Mouse (Mus musculus): Measurements from ENCODE around the gene Npdc1. TPM values are rescaled to one million over a fixed set of nuclear protein-coding genes. Genes with fewer than 3 reads are reported as not detected.
A peak's percentile ranks its signal among the peaks of the same experiment; 100 is the strongest.

The Npdc1 gene
- polyA plus RNA-seq, 1 experiment from 2014 or later: 42.5 TPM

DNA sequence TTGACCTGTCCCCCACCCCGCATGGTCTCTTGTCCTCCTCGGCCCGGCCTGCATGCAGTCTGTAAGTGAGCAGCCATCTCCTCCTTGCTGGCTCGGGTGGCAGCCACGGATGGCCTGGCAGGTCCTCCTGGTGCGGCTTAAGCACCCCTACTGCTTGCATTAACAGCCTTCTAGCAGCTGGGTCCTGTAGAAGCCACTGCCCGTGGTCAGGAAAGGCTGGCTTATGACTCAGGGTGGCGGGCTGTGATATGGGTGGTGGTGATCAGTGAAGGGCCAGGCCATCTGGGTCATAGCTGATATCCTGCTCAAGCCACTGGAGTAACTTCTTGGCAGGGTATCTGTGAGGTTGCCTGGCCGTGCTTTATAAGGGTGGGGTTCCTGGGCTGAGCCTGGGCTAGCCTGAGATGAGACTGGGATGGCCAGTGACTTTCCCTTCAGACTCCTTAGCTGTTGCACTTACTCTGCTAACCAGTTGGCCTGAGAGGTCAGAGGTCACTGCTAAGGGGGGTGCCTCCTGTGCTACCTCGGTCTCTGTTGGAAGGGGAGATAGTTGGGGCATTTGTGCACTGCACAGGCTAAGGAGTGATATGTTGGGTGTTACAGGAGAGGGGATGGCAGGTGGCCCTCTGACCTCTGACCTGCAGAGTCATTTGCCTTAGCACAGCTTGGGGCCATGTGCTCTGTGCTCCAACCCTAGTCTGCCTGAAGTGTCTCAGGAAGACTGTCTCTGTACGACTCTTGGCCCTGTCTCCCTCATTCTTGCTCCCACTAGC is 33.4 kb downstream of the Npdc1 start:
- Histone ChIP-seq H3K9me3 (no peaks in the 10 kb centered on the region), H3K4me1 (peaks cover 8% of the 10 kb centered on the region)
- 74% methylated on average over 11 of the region's 11 CpGs for WGBS

DNA sequence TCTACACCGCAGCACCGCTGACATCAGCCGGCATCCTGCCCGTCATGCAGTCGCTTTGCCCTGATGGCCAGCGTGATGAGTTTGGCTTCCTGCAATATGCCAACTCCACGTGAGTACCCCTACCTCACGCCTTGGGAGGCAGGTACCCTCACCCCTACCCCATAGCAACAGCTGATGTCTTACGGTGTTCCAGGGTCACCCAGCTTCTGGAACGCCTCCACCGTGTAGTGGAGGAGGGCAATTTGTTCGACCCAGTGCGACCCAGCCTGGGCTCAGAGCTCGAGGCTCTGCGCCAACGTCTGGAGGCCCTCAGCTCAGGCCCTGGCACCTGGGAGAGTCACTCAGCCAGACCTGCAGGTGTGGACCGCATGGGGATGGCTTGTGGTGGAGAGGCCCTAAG is 34.0 kb downstream of the Npdc1 start:
- H3K4me3 ChIP-seq: no peak overlapping the region
- H3K9ac ChIP-seq: peak overlapping the region; percentile 3; the same call in 1 of the 2 replicates
- WGBS: 89% methylated on average over 17 of the region's 17 CpGs
- no peak overlapping the region for H3K4me2 ChIP-seq
- no peak overlapping the region for H3K27ac ChIP-seq
- H3K9me3 ChIP-seq: no peaks in the 10 kb centered on the region
- peaks cover 24% of the 10 kb centered on the region for H3K27me3 ChIP-seq
- no peak for ATAC-seq (ENCODE audit: insufficient number of reproducible peaks, insufficient read depth, low FRiP score, low TSS enrichment, low read depth)
- peaks cover 8% of the 10 kb centered on the region for H3K4me1 ChIP-seq
- peaks cover 9% of the 10 kb centered on the region; the same call in 1 of the 2 replicates for H3K36me3 ChIP-seq

More for the DNA sequence above, 33.4 kb downstream of the Npdc1 start:
- Histone ChIP-seq H3K27me3 (peaks cover 24% of the 10 kb centered on the region), H3K27ac (no peak overlapping the region), H3K4me3 (no peak overlapping the region), H3K4me2 (no peak overlapping the region), H3K36me3 (peaks cover 4% of the 10 kb centered on the region; the same call in 1 of the 2 replicates), H3K9ac (peak overlapping the region; percentile 3; the same call in 1 of the 2 replicates)
- ATAC-seq (ENCODE audit: insufficient number of reproducible peaks, insufficient read depth, low FRiP score, low TSS enrichment, low read depth): no peak

DNA sequence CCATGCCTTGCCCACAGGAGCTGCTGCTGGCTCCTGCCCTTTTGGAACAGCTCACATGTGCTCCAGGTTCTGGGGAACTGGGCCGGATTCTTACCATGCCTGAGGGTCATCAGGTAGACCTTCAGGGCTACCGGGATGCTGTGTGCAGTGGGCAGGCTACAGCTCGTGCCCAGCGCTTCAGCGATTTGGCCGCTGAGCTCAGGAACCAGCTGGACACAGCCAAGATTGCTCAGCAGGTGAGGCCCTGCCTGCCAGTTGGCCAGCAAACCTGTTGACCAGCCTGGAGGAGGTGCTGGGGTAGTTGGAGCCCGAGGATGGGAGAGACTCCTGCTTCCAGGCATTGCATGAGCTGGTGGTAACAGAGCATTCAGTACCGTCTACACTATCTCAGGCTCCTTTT is 35.1 kb downstream of the Npdc1 start:
- H3K36me3 ChIP-seq: peaks cover 15% of the 10 kb centered on the region
- 87% methylated on average over 8 of the region's 8 CpGs for WGBS
- H3K9ac ChIP-seq: no peak overlapping the region
- H3K27me3 ChIP-seq: peaks cover 18% of the 10 kb centered on the region
- H3K4me3 ChIP-seq: no peak overlapping the region
- no peaks in the 10 kb centered on the region for H3K9me3 ChIP-seq
- peaks cover 3% of the 10 kb centered on the region; the same call in 1 of the 2 replicates for H3K4me1 ChIP-seq
- ATAC-seq (ENCODE audit: insufficient number of reproducible peaks, insufficient read depth, low FRiP score, low TSS enrichment, low read depth): no peak
- H3K27ac ChIP-seq: no peak overlapping the region
- H3K4me2 ChIP-seq: no peak overlapping the region

DNA sequence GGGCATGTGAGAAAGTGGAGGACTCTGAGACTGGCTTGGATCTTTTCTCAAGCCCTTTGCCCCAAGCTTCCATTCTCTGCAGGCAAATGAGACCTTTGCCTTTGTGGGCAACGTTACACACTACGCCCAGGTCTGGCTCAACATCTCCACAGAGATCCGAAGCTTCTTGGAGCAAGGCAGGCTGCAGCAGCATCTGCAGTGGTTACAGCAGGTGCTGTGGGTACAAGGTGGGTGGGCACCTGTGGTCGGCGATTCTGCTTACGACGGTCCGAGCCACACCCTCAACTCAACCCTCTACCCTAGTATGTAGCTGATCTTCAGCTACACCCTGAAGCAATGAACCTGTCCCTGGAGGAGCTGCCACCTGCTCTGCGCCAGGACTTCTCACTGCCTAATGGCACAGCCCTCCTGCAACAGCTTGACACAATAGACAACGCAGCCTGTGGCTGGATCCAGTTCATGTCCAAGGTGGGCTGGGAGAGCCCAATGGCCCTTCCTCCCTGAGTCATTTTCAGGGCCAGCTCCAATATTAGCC is 37.2 kb downstream of the Npdc1 start:
- H3K27ac ChIP-seq: no peak overlapping the region
- ATAC-seq (ENCODE audit: insufficient number of reproducible peaks, insufficient read depth, low FRiP score, low TSS enrichment, low read depth): no peak
- no peaks in the 10 kb centered on the region for H3K27me3 ChIP-seq
- no peak overlapping the region for H3K4me3 ChIP-seq
- peaks cover 15% of the 10 kb centered on the region for H3K36me3 ChIP-seq
- 89% methylated on average over 10 of the region's 10 CpGs for WGBS
- H3K9ac ChIP-seq: no peak overlapping the region
- no peak overlapping the region for H3K4me2 ChIP-seq
- H3K9me3 ChIP-seq: no peaks in the 10 kb centered on the region
- H3K4me1 ChIP-seq: no peaks in the 10 kb centered on the region

DNA sequence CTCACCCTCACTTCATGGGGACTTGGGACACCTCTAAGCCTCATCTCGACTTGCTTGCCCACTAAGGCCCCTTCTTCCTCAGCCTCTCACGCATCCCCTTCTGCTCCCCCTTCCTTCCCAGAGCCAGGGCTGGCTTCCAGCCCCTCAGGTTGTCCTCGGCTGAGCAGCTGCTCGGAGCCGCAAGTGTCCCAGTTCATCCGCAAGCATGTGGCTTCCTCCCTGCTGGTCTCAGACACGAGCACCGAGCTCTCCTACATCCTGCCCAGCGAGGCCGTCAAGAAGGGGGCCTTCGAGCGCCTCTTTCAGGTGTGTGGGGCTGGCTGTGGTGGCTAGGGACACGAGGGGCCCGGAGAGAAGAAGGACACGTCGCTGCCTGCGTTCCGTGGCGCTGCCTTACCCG is 41.9 kb downstream of the Npdc1 start:
- Histone ChIP-seq H3K4me3 (no peak overlapping the region), H3K9me3 (no peaks in the 10 kb centered on the region), H3K27ac (no peak overlapping the region), H3K9ac (no peak overlapping the region), H3K36me3 (peaks cover 12% of the 10 kb centered on the region), H3K4me1 (no peaks in the 10 kb centered on the region), H3K4me2 (no peak overlapping the region), H3K27me3 (no peaks in the 10 kb centered on the region)
- WGBS: 80% methylated on average over 20 of the region's 20 CpGs
- no peak for ATAC-seq (ENCODE audit: insufficient number of reproducible peaks, insufficient read depth, low FRiP score, low TSS enrichment, low read depth)

DNA sequence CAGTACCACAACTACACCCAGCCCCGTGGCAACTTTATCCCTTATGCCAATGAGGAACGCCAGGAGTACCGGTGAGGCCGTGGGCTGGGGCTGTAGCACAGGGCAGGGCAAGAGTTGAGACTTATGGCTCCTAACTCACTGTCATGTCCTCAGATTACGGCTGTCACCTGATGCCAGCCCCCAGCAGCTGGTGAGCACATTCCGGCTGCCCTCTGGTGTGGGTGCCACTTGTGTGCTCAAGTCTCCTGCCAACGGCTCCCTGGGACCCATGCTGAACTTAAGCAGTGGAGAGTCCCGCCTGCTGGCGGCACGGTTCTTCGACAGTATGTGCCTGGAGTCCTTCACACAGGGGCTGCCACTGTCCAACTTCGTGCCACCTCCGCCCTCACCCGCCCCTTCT is 43.5 kb downstream of the Npdc1 start:
- Histone ChIP-seq H3K36me3 (peaks cover 10% of the 10 kb centered on the region), H3K27ac (no peak overlapping the region), H3K4me3 (no peak overlapping the region), H3K9me3 (no peaks in the 10 kb centered on the region), H3K9ac (no peak overlapping the region), H3K4me2 (no peak overlapping the region), H3K4me1 (no peaks in the 10 kb centered on the region), H3K27me3 (no peaks in the 10 kb centered on the region)
- 85% methylated on average over 14 of the region's 14 CpGs for WGBS
- no peak for ATAC-seq (ENCODE audit: insufficient number of reproducible peaks, insufficient read depth, low FRiP score, low TSS enrichment, low read depth)

GRCm38 (mm10) chr2:25450853-25451647 is 51.9 kb downstream of the Npdc1 start:
- H3K27me3 ChIP-seq: no peaks in the 10 kb centered on the region
- ATAC-seq (ENCODE audit: insufficient number of reproducible peaks, insufficient read depth, low FRiP score, low TSS enrichment, low read depth): no peak
- H3K9me3 ChIP-seq: no peaks in the 10 kb centered on the region
- no peak overlapping the region for H3K4me3 ChIP-seq
- no peak overlapping the region for H3K9ac ChIP-seq
- 79% methylated on average over 8 of the region's 8 CpGs for WGBS
- H3K27ac ChIP-seq: no peak overlapping the region
- no peaks in the 10 kb centered on the region for H3K4me1 ChIP-seq
- H3K36me3 ChIP-seq: no peaks in the 10 kb centered on the region; the same call in 1 of the 2 replicates
- no peak overlapping the region for H3K4me2 ChIP-seq

DNA sequence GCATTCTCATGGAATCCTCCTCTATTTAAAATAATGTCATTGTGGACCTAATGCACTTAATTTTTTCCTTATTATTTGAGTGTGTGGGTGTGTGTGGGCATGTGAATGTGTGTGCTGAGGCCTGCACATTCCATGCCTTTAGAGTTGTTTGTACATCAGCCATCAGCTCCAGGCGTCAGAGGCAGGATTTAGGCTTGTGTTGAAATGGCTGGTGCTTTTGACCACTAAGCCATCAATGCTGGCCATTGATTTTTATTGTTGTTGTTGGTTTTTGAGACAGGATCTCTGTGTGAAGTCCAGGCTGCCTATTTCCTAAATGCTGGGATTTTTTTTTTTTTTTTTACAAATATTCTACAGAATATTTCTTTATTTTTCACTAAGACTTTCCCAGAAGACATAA is 53.8 kb downstream of the Npdc1 start:
- Histone ChIP-seq H3K36me3 (peaks cover 8% of the 10 kb centered on the region; the same call in 1 of the 2 replicates), H3K4me2 (no peak overlapping the region), H3K27ac (no peak overlapping the region), H3K9me3 (no peaks in the 10 kb centered on the region), H3K4me1 (no peaks in the 10 kb centered on the region), H3K27me3 (no peaks in the 10 kb centered on the region), H3K4me3 (no peak overlapping the region), H3K9ac (no peak overlapping the region)
- no peak for ATAC-seq (ENCODE audit: insufficient number of reproducible peaks, insufficient read depth, low FRiP score, low TSS enrichment, low read depth)
- 52% methylated on average over 1 of the region's 1 CpGs for WGBS

GRCm38 (mm10) chr2:25456205-25456953 is 57.2 kb downstream of the Npdc1 start, which contains the start of gene Clic3:
TSS of gene Clic3 (plus strand) at chr2:25456838.
- Histone ChIP-seq H3K9ac (no peak within 1 kb of the TSS), H3K4me1 (peaks cover 18% of the 10 kb centered on the region), H3K4me3 (no peak within 1 kb of the TSS), H3K9me3 (no peaks in the 10 kb centered on the region), H3K36me3 (peaks cover 24% of the 10 kb centered on the region), H3K27ac (no peak within 1 kb of the TSS), H3K4me2 (no peak within 1 kb of the TSS), H3K27me3 (no peaks in the 10 kb centered on the region)
- 59% methylated on average over 14 of the region's 14 CpGs for WGBS
- ATAC-seq (ENCODE audit: insufficient number of reproducible peaks, insufficient read depth, low FRiP score, low TSS enrichment, low read depth): no peak

GRCm38 (mm10) chr2:25457022-25457896 is 58.1 kb downstream of the Npdc1 start:
- H3K36me3 ChIP-seq: peaks cover 24% of the 10 kb centered on the region
- H3K4me1 ChIP-seq: peaks cover 21% of the 10 kb centered on the region
- 83% methylated on average over 9 of the region's 9 CpGs for WGBS
- no peak overlapping the region for H3K27ac ChIP-seq
- no peak overlapping the region for H3K4me3 ChIP-seq
- no peak overlapping the region for H3K4me2 ChIP-seq
- H3K9me3 ChIP-seq: no peaks in the 10 kb centered on the region
- no peak for ATAC-seq (ENCODE audit: insufficient number of reproducible peaks, insufficient read depth, low FRiP score, low TSS enrichment, low read depth)
- no peak overlapping the region for H3K9ac ChIP-seq
- no peaks in the 10 kb centered on the region for H3K27me3 ChIP-seq

All from embryonic facial prominence, embryonic 13.5 days (tissue).